Mouse (Mus musculus): ENCODE results near the gene Ccdc9b. TPM values are rescaled to one million over a fixed set of nuclear protein-coding genes. Genes with fewer than 3 reads are reported as not detected.

Ccdc9b gene
- polyA plus RNA-seq, 1 experiment from 2014 or later = 0.37 TPM

DNA sequence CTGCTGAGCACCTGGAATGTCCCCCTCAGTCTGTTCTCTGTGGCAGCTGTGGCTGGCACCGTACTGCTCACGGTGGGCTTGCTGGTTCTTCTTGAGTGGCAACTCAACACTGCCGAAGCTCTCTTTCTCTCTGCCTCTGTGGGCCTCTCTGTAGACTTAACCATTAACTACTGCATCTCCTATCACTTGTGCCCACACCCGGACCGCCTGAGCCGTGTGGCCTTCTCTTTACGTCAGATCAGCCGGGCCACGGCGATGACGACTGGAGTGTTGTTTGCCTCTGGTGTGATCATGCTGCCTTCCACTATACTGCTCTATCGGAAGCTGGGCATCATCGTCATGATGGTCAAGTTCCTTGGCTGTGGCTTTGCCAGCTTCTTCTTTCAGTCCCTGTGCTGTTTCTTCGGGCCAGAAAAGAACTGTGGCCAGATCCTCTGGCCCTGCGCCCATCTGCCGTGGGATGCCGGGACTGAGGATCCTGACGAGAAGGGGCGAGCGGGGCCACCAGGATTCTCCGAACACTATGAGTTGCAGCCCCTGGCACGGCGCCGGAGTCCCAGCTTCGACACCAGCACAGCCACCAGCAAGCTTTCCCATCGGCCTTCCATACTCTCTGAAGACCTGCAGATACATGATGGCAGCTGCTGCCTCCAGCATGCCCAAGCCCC lies 29.3 kb upstream of the Ccdc9b start:
- WGBS (ENCODE audit: insufficient replicate concordance) = 71% methylated on average over 26 of the region's 26 CpGs
- H3K27ac ChIP-seq (ENCODE audit: low read length) = peak overlapping the region; percentile 25; the same call in 1 of the 2 replicates
- peak; percentile 68 for ATAC-seq (ENCODE audit: low read depth)

DNA sequence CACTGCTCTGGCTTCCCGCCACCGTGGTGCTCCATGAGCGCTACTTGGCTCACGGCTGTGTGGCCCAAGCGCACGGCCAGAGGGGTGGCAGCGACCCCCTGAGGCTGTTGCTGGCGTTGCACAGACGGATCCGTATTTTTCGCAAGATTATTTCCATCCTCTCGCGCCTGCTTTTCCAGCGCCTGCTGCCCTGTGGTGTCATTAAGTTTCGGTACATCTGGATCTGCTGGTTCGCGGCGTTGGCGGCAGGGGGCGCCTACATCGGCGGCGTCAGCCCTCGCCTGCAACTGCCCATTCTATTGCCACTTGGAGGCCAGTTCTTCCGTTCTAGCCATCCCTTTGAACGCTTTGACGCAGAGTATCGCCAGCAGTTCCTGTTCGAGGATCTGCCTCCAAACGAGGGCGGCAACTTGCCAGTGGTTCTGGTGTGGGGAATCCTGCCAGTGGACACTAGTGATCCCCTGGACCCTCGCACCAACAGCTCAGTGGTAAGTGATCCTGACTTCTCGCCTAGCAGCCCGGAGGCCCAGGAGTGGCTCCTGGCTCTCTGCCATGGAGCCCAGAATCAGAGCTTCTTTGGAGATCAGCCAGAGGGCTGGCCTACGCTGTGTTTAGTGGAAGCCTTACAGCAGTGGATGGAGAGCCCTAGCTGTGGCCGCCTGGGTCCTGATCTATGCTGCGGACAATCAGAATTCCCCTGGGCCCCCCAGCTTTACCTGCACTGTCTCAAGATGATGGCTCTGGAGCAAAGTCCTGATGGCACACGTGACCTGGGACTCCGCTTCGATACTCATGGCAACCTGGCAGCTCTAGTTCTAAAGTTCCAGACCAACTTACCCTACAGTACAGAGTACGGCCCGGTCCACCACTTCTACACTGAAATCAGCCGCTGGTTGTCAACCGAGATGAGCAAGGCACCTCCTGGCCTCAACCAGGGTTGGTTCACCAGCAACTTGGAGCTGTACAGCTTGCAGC lies 28.4 kb upstream of the Ccdc9b start:
- 30% methylated on average over 44 of the region's 44 CpGs for WGBS (ENCODE audit: insufficient replicate concordance)
- Histone ChIP-seq H3K4me2 (ENCODE audit: low read depth, low read length) (peak overlapping the region; percentile 46), H3K9ac (ENCODE audit: low read depth, low read length) (peak overlapping the region; percentile 21; the same call in 1 of the 2 replicates), H3K4me1 (ENCODE audit: control insufficient read depth, low read depth, low read length) (peaks cover 13% of the 10 kb centered on the region; the same call in 1 of the 2 replicates), H3K36me3 (ENCODE audit: control insufficient read depth, insufficient read depth) (no peaks in the 10 kb centered on the region), H3K27ac (ENCODE audit: low read length) (peak overlapping the region; percentile 25; the same call in 1 of the 2 replicates), H3K27me3 (ENCODE audit: control insufficient read depth, insufficient read depth, low read depth, low read length) (no peaks in the 10 kb centered on the region), H3K4me3 (ENCODE audit: low read depth, low read length) (peak overlapping the region; percentile 18; the same call in 1 of the 2 replicates), H3K9me3 (replicated peaks; ENCODE audit: control insufficient read depth, low read length) (no peaks in the 10 kb centered on the region)
- ATAC-seq (ENCODE audit: low read depth) = peak; percentile 48; the same call in 1 of the 2 replicates

More for the DNA sequence above, 29.3 kb upstream of the Ccdc9b start:
- Histone ChIP-seq H3K9me3 (replicated peaks; ENCODE audit: control insufficient read depth, low read length) (no peaks in the 10 kb centered on the region), H3K36me3 (ENCODE audit: control insufficient read depth, insufficient read depth) (no peaks in the 10 kb centered on the region), H3K9ac (ENCODE audit: low read depth, low read length) (no peak overlapping the region), H3K4me2 (ENCODE audit: low read depth, low read length) (no peak overlapping the region; the same call in 1 of the 2 replicates), H3K27me3 (ENCODE audit: control insufficient read depth, insufficient read depth, low read depth, low read length) (no peaks in the 10 kb centered on the region; the same call in 1 of the 2 replicates), H3K4me1 (ENCODE audit: control insufficient read depth, low read depth, low read length) (peaks cover 12% of the 10 kb centered on the region; the same call in 1 of the 2 replicates), H3K4me3 (ENCODE audit: low read depth, low read length) (no peak overlapping the region)

- Histone ChIP-seq H3K27ac (ENCODE audit: low read length) (no peak overlapping the region), H3K4me3 (ENCODE audit: low read depth, low read length) (peak overlapping the region; percentile 18; the same call in 1 of the 2 replicates), H3K9ac (ENCODE audit: low read depth, low read length) (no peak overlapping the region), H3K36me3 (ENCODE audit: control insufficient read depth, insufficient read depth) (no peaks in the 10 kb centered on the region), H3K4me2 (ENCODE audit: low read depth, low read length) (peak overlapping the region; percentile 46), H3K27me3 (ENCODE audit: control insufficient read depth, insufficient read depth, low read depth, low read length) (no peaks in the 10 kb centered on the region), H3K4me1 (ENCODE audit: control insufficient read depth, low read depth, low read length) (peaks cover 13% of the 10 kb centered on the region; the same call in 1 of the 2 replicates), H3K9me3 (replicated peaks; ENCODE audit: control insufficient read depth, low read length) (no peaks in the 10 kb centered on the region)
- no peak for ATAC-seq (ENCODE audit: low read depth)
- 63% methylated on average over 12 of the region's 12 CpGs for WGBS (ENCODE audit: insufficient replicate concordance)
Observed at GRCm38 (mm10) chr2:118790221-118790550, 27.7 kb upstream of the Ccdc9b start.

DNA sequence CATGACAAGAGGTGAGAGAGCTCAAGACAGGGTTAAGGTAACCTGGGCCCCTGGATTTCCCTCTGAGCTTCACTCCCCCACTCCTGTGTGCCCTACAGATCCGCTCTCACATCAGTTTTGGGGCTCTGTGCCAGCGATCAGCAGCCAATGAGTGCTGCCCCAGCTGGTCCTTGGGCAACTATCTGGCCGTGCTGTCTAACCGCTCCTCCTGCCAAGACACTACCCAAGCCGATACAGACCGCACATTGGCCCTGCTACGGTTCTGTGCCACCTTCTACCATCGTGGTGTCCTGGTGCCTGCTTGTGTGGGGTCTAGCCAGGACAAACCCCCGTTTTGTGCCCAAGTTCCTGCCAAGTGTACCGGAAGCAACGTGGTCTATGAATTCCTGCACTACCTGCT lies 27.0 kb upstream of the Ccdc9b start:
- H3K4me1 ChIP-seq (ENCODE audit: control insufficient read depth, low read depth, low read length) = peaks cover 13% of the 10 kb centered on the region; the same call in 1 of the 2 replicates
- no peaks in the 10 kb centered on the region for H3K9me3 ChIP-seq (replicated peaks; ENCODE audit: control insufficient read depth, low read length)
- no peak for ATAC-seq (ENCODE audit: low read depth)
- no peaks in the 10 kb centered on the region for H3K36me3 ChIP-seq (ENCODE audit: control insufficient read depth, insufficient read depth)
- 85% methylated on average over 11 of the region's 11 CpGs for WGBS (ENCODE audit: insufficient replicate concordance)
- no peak overlapping the region for H3K4me3 ChIP-seq (ENCODE audit: low read depth, low read length)
- no peak overlapping the region for H3K27ac ChIP-seq (ENCODE audit: low read length)
- no peaks in the 10 kb centered on the region for H3K27me3 ChIP-seq (ENCODE audit: control insufficient read depth, insufficient read depth, low read depth, low read length)
- no peak overlapping the region for H3K4me2 ChIP-seq (ENCODE audit: low read depth, low read length)
- H3K9ac ChIP-seq (ENCODE audit: low read depth, low read length) = no peak overlapping the region

- Histone ChIP-seq H3K27ac (ENCODE audit: low read length) (no peak overlapping the region), H3K4me3 (ENCODE audit: low read depth, low read length) (no peak overlapping the region), H3K4me2 (ENCODE audit: low read depth, low read length) (no peak overlapping the region), H3K9ac (ENCODE audit: low read depth, low read length) (no peak overlapping the region), H3K27me3 (ENCODE audit: control insufficient read depth, insufficient read depth, low read depth, low read length) (peaks cover 4% of the 10 kb centered on the region; the same call in 1 of the 2 replicates), H3K4me1 (ENCODE audit: control insufficient read depth, low read depth, low read length) (peaks cover 13% of the 10 kb centered on the region; the same call in 1 of the 2 replicates), H3K36me3 (ENCODE audit: control insufficient read depth, insufficient read depth) (no peaks in the 10 kb centered on the region), H3K9me3 (replicated peaks; ENCODE audit: control insufficient read depth, low read length) (no peaks in the 10 kb centered on the region)
- no peak for ATAC-seq (ENCODE audit: low read depth)
- 24% methylated on average over 5 of the region's 5 CpGs for WGBS (ENCODE audit: insufficient replicate concordance)
Observed at GRCm38 (mm10) chr2:118786525-118786924, 24.1 kb upstream of the Ccdc9b start.

DNA sequence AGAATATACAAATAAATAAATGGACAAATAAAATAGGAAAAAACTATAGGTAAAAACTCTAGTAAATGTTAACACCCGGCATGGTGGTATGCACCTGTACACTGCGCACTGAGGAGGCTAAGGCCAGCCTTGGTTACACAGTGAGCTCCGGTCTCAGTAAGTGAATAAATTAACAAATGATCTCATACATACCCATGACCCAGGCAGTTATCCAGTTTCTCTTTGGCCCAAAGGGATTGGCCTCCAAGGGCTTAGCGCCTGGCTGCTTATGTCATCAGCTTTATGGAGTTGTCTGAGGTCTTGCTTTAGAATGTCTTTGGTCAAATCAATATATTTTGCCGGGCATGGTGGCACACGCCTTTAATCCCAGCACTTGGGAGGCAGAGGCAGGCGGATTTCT lies 21.2 kb upstream of the Ccdc9b start:
- WGBS (ENCODE audit: insufficient replicate concordance) = 77% methylated on average over 7 of the region's 7 CpGs
- Histone ChIP-seq H3K9ac (ENCODE audit: low read depth, low read length) (no peak overlapping the region), H3K4me3 (ENCODE audit: low read depth, low read length) (no peak overlapping the region), H3K4me1 (ENCODE audit: control insufficient read depth, low read depth, low read length) (peaks cover 13% of the 10 kb centered on the region), H3K4me2 (ENCODE audit: low read depth, low read length) (no peak overlapping the region), H3K36me3 (ENCODE audit: control insufficient read depth, insufficient read depth) (no peaks in the 10 kb centered on the region), H3K27me3 (ENCODE audit: control insufficient read depth, insufficient read depth, low read depth, low read length) (peaks cover 16% of the 10 kb centered on the region; the same call in 1 of the 2 replicates), H3K27ac (ENCODE audit: low read length) (no peak overlapping the region), H3K9me3 (replicated peaks; ENCODE audit: control insufficient read depth, low read length) (no peaks in the 10 kb centered on the region)
- no peak for ATAC-seq (ENCODE audit: low read depth)

DNA sequence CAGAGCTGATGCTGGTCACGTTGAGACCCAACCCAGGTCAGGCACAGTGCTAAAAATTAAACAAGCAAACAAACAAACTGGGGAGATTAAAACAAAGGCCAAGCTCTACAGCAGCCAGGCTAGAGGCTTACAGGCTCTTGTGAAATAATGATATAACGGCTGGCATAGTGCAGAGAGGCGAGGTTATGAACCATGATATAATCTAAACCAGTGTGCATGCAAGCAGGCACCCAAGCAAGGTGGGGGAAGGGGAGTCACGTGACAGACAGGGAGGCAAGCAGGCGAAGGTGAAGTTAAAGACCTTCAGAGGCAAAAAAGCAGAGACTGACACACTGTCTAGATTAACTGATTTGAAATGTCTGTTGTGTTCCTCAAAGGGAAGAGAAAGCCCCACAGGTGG lies 20.6 kb upstream of the Ccdc9b start:
- 28% methylated on average over 5 of the region's 5 CpGs for WGBS (ENCODE audit: insufficient replicate concordance)
- H3K27me3 ChIP-seq (ENCODE audit: control insufficient read depth, insufficient read depth, low read depth, low read length) = peaks cover 20% of the 10 kb centered on the region; the same call in 1 of the 2 replicates

GRCm38 (mm10) chr2:118782303-118782702 lies 19.8 kb upstream of the Ccdc9b start:
- Histone ChIP-seq H3K4me2 (ENCODE audit: low read depth, low read length) (no peak overlapping the region), H3K4me3 (ENCODE audit: low read depth, low read length) (no peak overlapping the region), H3K27ac (ENCODE audit: low read length) (no peak overlapping the region), H3K27me3 (ENCODE audit: control insufficient read depth, insufficient read depth, low read depth, low read length) (peaks cover 20% of the 10 kb centered on the region; the same call in 1 of the 2 replicates), H3K36me3 (ENCODE audit: control insufficient read depth, insufficient read depth) (no peaks in the 10 kb centered on the region), H3K4me1 (ENCODE audit: control insufficient read depth, low read depth, low read length) (peaks cover 13% of the 10 kb centered on the region), H3K9ac (ENCODE audit: low read depth, low read length) (no peak overlapping the region), H3K9me3 (replicated peaks; ENCODE audit: control insufficient read depth, low read length) (no peaks in the 10 kb centered on the region)
- no peak for ATAC-seq (ENCODE audit: low read depth)
- 34% methylated on average over 4 of the region's 4 CpGs for WGBS (ENCODE audit: insufficient replicate concordance)

More for the DNA sequence above, 20.6 kb upstream of the Ccdc9b start:
- H3K4me3 ChIP-seq (ENCODE audit: low read depth, low read length) = no peak overlapping the region
- H3K9ac ChIP-seq (ENCODE audit: low read depth, low read length) = no peak overlapping the region
- no peak overlapping the region for H3K27ac ChIP-seq (ENCODE audit: low read length)
- peaks cover 13% of the 10 kb centered on the region for H3K4me1 ChIP-seq (ENCODE audit: control insufficient read depth, low read depth, low read length)
- no peaks in the 10 kb centered on the region for H3K9me3 ChIP-seq (replicated peaks; ENCODE audit: control insufficient read depth, low read length)
- no peaks in the 10 kb centered on the region for H3K36me3 ChIP-seq (ENCODE audit: control insufficient read depth, insufficient read depth)
- no peak overlapping the region for H3K4me2 ChIP-seq (ENCODE audit: low read depth, low read length)
- no peak for ATAC-seq (ENCODE audit: low read depth)
